Mouse (Mus musculus) central nervous system, embryonic 14 days (tissue): Measurements from ENCODE around the gene Gnb3. TPM values are rescaled to one million over a fixed set of nuclear protein-coding genes. Genes with fewer than 3 reads are reported as not detected.

Source experiments
- polyA plus RNA-seq: library from polyadenylated mRNA; depleted of rRNA; stranded (reverse); fragments of >200 nt; gene quantifications from 2 replicates; pipeline ENCODE4 v1.2.3, GENCODE M21; 2012; rRNA removed

Gnb3 gene
- polyA plus RNA-seq = 2.1 and 2.5 TPM in 2 replicates

DNA sequence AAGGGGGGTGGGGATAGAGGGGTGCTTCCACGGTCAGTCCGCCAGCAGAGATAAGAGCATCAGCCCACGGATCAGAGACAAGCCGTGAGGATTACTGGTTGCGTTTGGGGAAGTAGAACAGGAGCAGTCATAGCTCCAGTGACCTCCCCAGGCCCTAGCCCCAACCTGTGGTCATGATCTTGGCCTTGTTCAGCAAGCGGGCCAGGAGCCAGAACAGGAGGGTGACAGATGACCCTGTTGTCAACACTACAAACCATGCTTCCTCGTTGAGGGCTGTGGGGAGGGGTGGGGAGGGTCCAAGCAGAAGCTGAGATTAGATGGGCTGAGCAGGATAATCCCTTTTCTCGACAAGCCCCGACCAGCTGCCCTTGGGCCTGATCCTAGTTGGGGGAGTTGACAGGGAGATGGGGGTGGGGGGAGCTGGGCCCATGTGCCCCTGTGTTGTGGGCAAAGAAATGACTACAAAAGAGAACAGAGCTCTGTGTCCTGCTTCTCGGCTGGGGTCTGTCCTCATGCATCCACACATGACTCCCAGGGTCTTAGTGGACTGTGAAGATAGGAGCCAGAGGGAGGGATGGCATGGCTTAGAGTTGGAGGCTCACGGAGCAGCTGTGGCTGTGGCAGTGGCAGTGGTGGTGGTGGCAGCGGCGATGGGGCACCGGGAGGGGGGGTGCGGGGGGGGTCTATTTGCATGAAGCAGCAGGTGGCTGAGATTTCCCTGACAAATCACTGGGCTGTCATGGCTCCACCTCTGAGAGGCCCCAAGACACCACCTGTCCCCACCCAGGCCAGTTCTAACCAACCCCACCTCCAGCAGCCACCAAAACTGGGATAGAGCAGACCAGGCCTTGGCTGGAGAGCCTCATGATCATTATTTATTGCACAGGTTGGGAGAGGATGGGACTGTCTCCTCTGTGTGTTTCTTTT is at the start of gene Gnb3:
Gene Gnb3 (minus strand): TSS at position 35 of the 927 bp plus-strand sequence.

GRCm38 (mm10) chr6:124887986-124888385 is 47.9 kb upstream of the Gnb3 start, which contains the start of gene Cd4:
Gene Cd4, minus strand, starts transcription at chr6:124888221.

GRCm38 (mm10) chr6:124863658-124864298 is 23.7 kb upstream of the Gnb3 start, which contains the start of gene Gpr162:
Gene Gpr162, minus strand, starts transcription at chr6:124863983.

DNA sequence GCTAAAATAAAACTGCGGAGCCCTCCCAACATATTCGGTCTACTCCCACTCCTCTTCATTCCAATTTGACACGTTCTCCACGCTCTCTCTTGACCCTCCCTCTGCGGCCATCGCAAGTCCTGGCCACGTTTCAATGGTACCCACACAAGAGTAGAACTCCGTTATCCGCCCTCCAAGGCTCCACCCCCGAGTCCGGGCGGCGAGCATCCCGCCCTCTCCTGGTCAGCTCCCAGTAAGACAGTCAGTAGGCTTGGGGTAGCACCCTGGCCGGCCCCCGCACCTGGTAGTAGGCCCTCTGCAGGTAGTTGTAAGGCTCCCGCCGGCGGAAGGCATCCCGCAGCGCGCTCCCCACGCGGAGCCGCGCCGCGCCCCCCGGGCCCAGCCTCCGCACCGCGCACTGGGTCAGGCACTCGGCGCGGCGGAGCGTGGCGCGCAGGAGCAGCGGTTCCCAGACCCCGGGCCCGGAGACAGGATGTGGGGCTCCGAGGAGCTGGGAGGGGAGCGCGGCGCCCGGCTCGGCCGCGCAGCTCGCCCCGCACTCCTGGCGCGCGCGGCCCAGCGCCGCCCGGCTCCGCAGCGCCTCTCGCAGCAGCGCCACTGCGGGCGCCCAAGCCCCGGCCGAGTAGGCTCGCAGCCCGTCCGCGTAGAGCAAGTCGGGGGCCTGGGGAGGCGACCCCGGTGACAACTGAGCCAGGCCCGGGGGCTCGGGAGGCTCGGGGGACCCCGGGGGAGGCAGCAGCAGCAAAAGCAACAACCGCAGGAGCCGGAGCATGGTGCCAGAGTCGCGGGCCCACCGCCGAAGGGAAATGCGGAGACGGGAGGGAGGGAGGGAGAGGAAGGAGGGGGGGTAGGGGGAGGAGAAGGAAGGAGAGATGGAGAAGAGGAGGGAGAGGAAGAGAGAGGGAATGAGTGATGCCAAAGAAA is 17.1 kb upstream of the Gnb3 start, which contains the start of gene P3h3:
Gene P3h3 (minus strand): TSS at position 837 of the 924 bp plus-strand sequence.

DNA sequence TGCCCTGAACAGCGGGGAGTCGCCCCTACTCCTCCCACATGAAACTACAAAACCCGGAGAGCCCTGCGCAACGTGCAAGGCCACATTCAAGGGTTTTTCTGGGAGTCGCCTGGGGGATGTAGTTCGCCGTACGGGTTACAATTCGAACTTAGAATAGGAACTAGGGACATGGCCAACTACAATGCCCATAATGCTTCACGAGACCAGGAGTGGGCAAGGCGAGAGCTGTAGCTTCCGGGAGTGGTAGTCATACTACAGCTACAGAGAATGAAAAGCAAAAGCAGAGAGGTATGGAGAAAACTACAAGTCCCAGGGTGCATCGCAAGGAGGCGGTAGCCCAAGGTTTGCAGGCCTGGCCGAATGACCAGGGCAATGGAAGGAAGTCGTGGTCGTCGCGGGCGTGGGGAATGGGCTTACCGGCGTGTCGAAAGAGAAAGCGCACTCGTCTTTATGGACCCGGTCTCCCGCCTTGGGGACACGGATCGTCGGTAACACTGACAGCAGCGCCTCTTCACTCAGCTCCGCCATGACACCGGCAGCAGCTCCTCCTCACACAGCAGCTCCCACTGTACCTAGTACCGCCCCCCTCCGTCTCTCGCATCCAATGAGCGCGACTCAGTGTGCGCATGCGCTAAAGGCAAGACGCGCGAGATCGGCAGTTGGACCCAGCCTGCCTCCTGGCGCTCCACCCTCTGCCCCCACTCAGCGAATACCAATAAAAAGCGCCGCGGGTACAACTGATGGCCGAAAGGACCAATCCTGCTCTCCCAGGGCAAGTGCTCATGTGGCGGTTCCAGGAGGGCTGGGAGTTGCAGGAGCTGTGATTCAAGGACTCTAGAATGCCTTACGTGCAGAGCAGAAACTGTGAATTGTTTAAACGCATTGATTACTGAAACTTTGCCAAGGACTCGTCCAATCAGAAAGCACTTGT is 10.9 kb downstream of the Gnb3 start, which contains the start of the genes Usp5 and Cdca3:
Gene Usp5 (minus strand): TSS at position 617 of the 931 bp plus-strand sequence.
Gene Cdca3 (plus strand): TSS at position 680 of the 931 bp plus-strand sequence.

GRCm38 (mm10) chr6:124813933-124814332 is 26.1 kb downstream of the Gnb3 start, which contains the start of gene Tpi1:
Gene Tpi1, minus strand, starts transcription at chr6:124814296.

DNA sequence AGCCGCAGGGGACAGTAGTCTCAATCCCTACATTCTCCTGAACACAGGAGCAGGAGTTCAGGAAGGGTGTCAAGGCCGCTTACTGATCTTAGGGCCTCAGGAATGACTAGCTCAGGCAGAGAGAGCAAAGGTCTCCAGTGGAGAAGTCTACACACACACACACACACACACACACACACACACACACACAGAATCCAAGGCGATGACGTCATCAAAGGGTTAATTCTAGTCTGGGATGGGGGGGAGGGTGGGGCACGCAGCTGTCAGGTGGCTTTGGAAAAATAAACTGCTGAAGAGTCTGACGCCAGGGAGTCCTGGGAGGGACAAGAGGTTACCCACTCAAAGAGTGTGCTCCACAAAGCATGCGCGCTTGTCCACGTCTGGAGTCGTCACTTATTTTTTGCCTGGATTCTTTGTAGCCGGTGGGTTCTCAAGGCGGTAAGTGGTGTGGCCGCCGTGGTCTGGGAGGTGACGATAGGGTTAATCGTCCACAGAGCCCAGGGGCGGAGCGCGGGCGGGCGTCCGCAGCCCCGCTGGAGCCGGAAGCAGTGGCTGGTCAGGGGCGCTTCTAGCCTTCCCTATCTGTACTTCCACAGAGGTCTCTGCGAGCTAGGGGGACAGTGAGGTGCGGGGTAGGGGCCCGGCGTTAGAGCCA is 31.6 kb downstream of the Gnb3 start, which contains the start of gene Spsb2:
Gene Spsb2 (plus strand): TSS at position 304 of the 655 bp plus-strand sequence.

Other genes starting within 250 kb of the Gnb3 start
- gene C1s2, start 204.2 kb downstream of the Gnb3 start, polyA plus RNA-seq = 0.34 and 0.44 TPM in 2 replicates
- gene Lpcat3, start 177.2 kb downstream of the Gnb3 start, polyA plus RNA-seq = 53.8 and 63.1 TPM in 2 replicates
- 134 and 145 TPM in 2 replicates for gene Emg1, start 128.1 kb downstream of the Gnb3 start, polyA plus RNA-seq
- 171 and 179 TPM in 2 replicates for gene Phb2, start 127.9 kb downstream of the Gnb3 start, polyA plus RNA-seq
- gene Ptpn6, start 101.6 kb downstream of the Gnb3 start, polyA plus RNA-seq = 5.3 and 6.1 TPM in 2 replicates
- 499 and 546 TPM in 2 replicates for gene Grcc10, start 98.9 kb downstream of the Gnb3 start, polyA plus RNA-seq
- not detected in 2 replicates for gene Gm45234, start 84.3 kb downstream of the Gnb3 start, polyA plus RNA-seq
- 77.8 and 103 TPM in 2 replicates for gene Atn1, start 83.8 kb downstream of the Gnb3 start, polyA plus RNA-seq
- gene Eno2, start 70.6 kb downstream of the Gnb3 start, polyA plus RNA-seq = 56.4 and 62.0 TPM in 2 replicates
- gene Lrrc23, start 60.5 kb downstream of the Gnb3 start, polyA plus RNA-seq = 9.0 and 9.4 TPM in 2 replicates
- gene Spsb2, start 31.6 kb downstream of the Gnb3 start, polyA plus RNA-seq = 5.4 and 8.0 TPM in 2 replicates
- gene Tpi1, start 26.0 kb downstream of the Gnb3 start, polyA plus RNA-seq = 409 and 429 TPM in 2 replicates
- 138 and 145 TPM in 2 replicates for gene Usp5, start 10.8 kb downstream of the Gnb3 start, polyA plus RNA-seq
- 76.7 and 102 TPM in 2 replicates for gene Cdca3, start 10.7 kb downstream of the Gnb3 start, polyA plus RNA-seq
- 143 and 182 TPM in 2 replicates for gene P3h3, start 17.5 kb upstream of the Gnb3 start, polyA plus RNA-seq
- 72.7 and 75.1 TPM in 2 replicates for gene Gpr162, start 23.7 kb upstream of the Gnb3 start, polyA plus RNA-seq
- gene Cd4, start 47.9 kb upstream of the Gnb3 start, polyA plus RNA-seq = 0.18 and 0.20 TPM in 2 replicates
- 4.0 and 4.2 TPM in 2 replicates for gene Lag3, start 71.4 kb upstream of the Gnb3 start, polyA plus RNA-seq
- gene Ptms, start 79.8 kb upstream of the Gnb3 start, polyA plus RNA-seq = 2,372 and 2,516 TPM in 2 replicates
- 531 and 537 TPM in 2 replicates for gene Mlf2, start 91.1 kb upstream of the Gnb3 start, polyA plus RNA-seq
- 135 and 153 TPM in 2 replicates for gene Cops7a, start 125.3 kb upstream of the Gnb3 start, polyA plus RNA-seq
- 36.3 and 46.5 TPM in 2 replicates for gene Pianp, start 156.4 kb upstream of the Gnb3 start, polyA plus RNA-seq
- 104 and 109 TPM in 2 replicates for gene Zfp384, start 168.9 kb upstream of the Gnb3 start, polyA plus RNA-seq
- gene Ing4, start 199.5 kb upstream of the Gnb3 start, polyA plus RNA-seq = 150 and 154 TPM in 2 replicates
- 33.4 and 35.8 TPM in 2 replicates for gene Acrbp, start 209.4 kb upstream of the Gnb3 start, polyA plus RNA-seq
- gene Lpar5, start 227.6 kb upstream of the Gnb3 start, polyA plus RNA-seq = 0.57 and 1.2 TPM in 2 replicates